Mouse (Mus musculus): ENCODE results near the gene Impg2.

The Impg2 gene

DNA sequence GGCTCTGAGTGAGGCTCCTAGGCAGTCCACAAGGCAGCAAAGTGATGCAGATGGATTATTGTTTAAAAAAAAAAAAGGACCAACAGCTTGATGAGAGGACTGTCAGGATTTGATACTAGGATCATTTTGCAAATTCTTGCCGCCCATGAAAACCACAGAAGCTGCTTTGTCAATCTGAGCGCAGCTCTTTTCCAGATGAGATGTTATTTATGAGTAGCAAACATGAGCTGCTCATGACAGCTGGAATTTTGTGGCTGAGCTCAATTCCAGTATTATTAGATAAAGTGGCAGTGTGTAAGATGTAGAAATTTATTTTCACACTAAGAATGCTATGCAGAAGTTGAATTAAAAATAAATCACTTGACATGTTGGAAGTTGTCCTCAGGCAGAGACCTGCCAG is 94.7 kb downstream of the Impg2 start:
- DNase-seq (ENCODE audit: low spot score in 2 of 2), result no peak

DNA sequence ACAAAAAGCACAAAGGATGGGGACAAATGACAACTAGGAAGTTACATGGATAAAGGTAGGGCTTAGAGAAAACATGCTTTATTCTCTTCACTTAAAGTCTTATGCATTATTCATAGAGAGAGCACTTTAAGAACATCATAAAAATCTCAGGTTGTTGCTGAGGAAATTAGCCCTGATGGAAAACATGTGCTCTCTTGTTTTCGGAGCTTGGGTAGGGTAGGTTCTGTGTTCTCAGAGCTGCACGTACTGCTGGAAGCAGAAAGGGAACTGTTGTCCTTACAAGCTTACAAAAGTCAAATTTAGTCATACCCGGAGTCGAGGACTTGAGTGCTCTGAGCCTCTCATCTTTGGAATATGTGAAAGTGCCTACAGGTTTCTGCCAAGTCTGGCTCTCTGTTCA is 98.9 kb downstream of the Impg2 start:
- no peak for DNase-seq (ENCODE audit: low spot score in 2 of 2)

DNA sequence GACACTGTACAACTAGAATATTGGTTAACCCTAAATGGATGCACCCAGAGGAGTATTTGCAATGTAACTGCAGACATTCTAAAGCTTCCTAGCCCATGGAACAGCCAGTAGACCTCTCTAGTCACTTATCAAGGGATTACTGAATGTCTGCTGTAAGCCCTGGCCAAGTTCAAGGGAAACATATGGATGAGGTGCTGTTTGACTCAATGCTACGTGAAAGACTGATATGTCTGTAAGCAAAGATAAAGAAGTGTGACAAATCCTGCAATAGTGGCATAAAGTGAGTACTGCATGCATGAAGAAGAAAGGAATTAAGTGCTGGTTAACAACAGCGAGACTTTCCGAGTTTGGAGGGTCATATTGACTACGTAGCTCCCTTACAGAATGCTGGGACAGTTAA is 100.1 kb downstream of the Impg2 start:
- no peak for DNase-seq (ENCODE audit: low spot score in 2 of 2)

DNA sequence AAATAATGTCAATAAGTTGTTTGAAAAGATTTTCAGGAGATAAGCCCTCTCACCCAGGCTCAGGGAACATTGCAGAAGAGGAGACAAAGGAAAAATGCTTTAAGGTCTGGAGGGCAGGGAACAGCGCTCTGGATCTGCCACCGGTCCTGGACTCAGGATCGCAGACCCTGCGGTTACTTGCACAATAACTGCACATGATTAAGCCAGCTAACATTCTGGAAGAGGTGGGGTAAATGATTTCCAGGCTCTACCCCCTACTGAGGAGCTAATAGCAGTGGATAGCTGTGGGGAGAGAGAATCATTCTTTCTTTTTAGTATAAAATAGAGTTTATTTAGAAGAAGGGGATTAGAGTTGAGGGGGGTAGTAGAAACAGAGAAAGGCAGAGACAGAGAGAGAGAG is 103.5 kb downstream of the Impg2 start:
- no peak for DNase-seq (ENCODE audit: low spot score in 2 of 2)

DNA sequence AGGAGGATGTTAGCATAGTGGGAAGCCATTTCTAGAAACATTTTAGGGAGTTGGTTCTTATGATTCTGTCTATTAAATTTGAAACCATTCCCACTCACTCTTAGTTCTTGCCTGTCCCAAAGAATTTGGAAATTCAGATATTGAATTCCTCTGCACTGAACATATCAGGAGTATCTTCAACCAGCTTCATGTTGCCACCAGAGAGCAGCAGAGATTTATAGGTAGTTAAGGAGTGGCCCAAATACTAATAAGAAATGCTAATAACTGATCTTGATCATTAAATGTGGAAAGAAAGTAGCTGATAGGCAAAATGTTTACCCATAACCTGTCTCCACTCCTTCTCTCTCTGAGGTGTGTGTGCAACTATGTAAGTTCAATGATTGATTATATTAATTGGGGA is 107.2 kb downstream of the Impg2 start:
- DNase-seq (ENCODE audit: low spot score in 2 of 2), result no peak

Measured in cerebellum, postnatal 4 days (tissue).